Mouse (Mus musculus) ES-E14 (cell line): ENCODE measurements around the gene AL732309.1. TPM values are rescaled to one million over a fixed set of nuclear protein-coding genes. Genes with fewer than 3 reads are reported as not detected.
A peak's percentile ranks its signal among the peaks of the same experiment; 100 is the strongest.

ENCODE experiments used
- DNase-seq: peaks from one replicate; pipeline ENCODE4 v3.0.0-alpha.2; 2013; ENCODE audit warnings: low read depth, low spot score
- H3K27ac ChIP-seq: 2 replicates; pipeline ENCODE4 v1.5.1; 2012; ENCODE audit warnings: low read depth, mild to moderate bottlenecking, low read length, moderate library complexity, mixed read lengths; ENCODE audit not compliant: poor library complexity, insufficient read depth, severe bottlenecking
- H3K36me3 ChIP-seq: 2 replicates; pipeline ENCODE4 v1.6.1; 2012; ENCODE audit warnings: mild to moderate bottlenecking, low read length, moderate library complexity, mixed read lengths; ENCODE audit not compliant: control insufficient read depth, poor library complexity, insufficient read depth, severe bottlenecking
- H3K4me1 ChIP-seq, 2 experiments: fragments of 150-350 bp in 1 of 2; sonication (generic) in 1 of 2; 2 replicates each; pipeline ENCODE4 v1.6.1; 2012; ENCODE audit warnings: low read length in 2 of 2, mild to moderate bottlenecking in 1 of 2, mixed read lengths in 1 of 2; ENCODE audit not compliant: control insufficient read depth in 2 of 2, insufficient read depth in 2 of 2, poor library complexity in 1 of 2
- H3K4me3 ChIP-seq, 2 experiments: fragments of 150-350 bp in 1 of 2; sonication (generic) in 1 of 2; 2 replicates each; pipeline ENCODE4 v1.5.1; 2012; ENCODE audit warnings: low read length in 2 of 2, low read depth in 1 of 2, mild to moderate bottlenecking in 1 of 2, mixed read lengths in 1 of 2; ENCODE audit not compliant: insufficient read depth in 1 of 2, poor library complexity in 1 of 2, severe bottlenecking in 1 of 2
- H3K9ac ChIP-seq: 2 replicates; pipeline ENCODE4 v1.6.1; 2012; ENCODE audit warnings: low read depth, mild to moderate bottlenecking, low read length, mixed read lengths; ENCODE audit not compliant: poor library complexity, insufficient read depth, severe bottlenecking
- H3K9me3 ChIP-seq: fragments of 150-350 bp; sonication (generic); 2 replicates; pipeline ENCODE4 v1.6.1; 2012; ENCODE audit warnings: low read depth, mild to moderate bottlenecking, low read length; ENCODE audit not compliant: control insufficient read depth, insufficient read depth
- CHD2 ChIP-seq: IDR thresholded peaks from 2 replicates; pipeline ENCODE4 v1.6.1; 2014; ENCODE audit warnings: mild to moderate bottlenecking, low read depth, low read length, inconsistent platforms
- HCFC1 ChIP-seq: IDR thresholded peaks from 2 replicates; pipeline ENCODE4 v1.6.1; 2012; ENCODE audit warnings: low read length, inconsistent platforms, borderline replicate concordance; ENCODE audit not compliant: insufficient read depth
- MAFK ChIP-seq: IDR thresholded peaks from 2 replicates; pipeline ENCODE4 v1.6.1; 2014; ENCODE audit warnings: mild to moderate bottlenecking, low read depth, low read length, inconsistent platforms; ENCODE audit not compliant: insufficient read depth
- ZC3H11A ChIP-seq: IDR thresholded peaks from 2 replicates; pipeline ENCODE4 v1.6.1; 2012; ENCODE audit warnings: low read depth, mild to moderate bottlenecking, inconsistent platforms, low read length, borderline replicate concordance
- ZNF384 ChIP-seq: IDR thresholded peaks from 2 replicates; pipeline ENCODE4 v1.6.1; 2012; ENCODE audit warnings: low read depth, low read length, inconsistent platforms
- in situ Hi-C, 2 experiments: fragments of 600-800 bp; cut with MboI; formaldehyde crosslinking; loops; one replicate each; pipeline ENCODE4 v1.15.1; 2025; ENCODE audit warnings: low sequenced_read_pairs in 2 of 2, inconsistent platforms in 1 of 2; ENCODE audit not compliant: unreplicated experiment in 2 of 2
- total RNA-seq: library from RNA; depleted of rRNA; stranded (reverse); fragments of 300-350 nt; gene quantifications from 2 replicates; pipeline ENCODE4 v1.2.3, GENCODE M21; 2012

The AL732309.1 gene
- total RNA-seq, 1 experiment: 14.5 TPM

GRCm38 (mm10) chr2:25240310-25240709, 6.4 kb downstream of the AL732309.1 start:
- no peak for DNase-seq
- H3K4me3 ChIP-seq: peak overlapping the region in 1 of 2 experiments; percentile 9; a peak in 2 of 4 replicates
- H3K36me3 ChIP-seq: no peaks in the 10 kb centered on the region; the same call in 1 of the 2 replicates
- H3K27ac ChIP-seq: 0 out of 2 replicates have a peak overlapping the region, but pooled peaks have one; percentile 26
- H3K9ac ChIP-seq: peak overlapping the region; percentile 27; the same call in 1 of the 2 replicates
- peaks cover 11 to 41% of the 10 kb centered on the region in 2 experiments for H3K4me1 ChIP-seq
- TF ChIP-seq ZC3H11A: no peak
- in situ Hi-C loops: no loop called here
- no peaks in the 10 kb centered on the region for H3K9me3 ChIP-seq

GRCm38 (mm10) chr2:25239766-25240165, 6.9 kb downstream of the AL732309.1 start:
- no peak for TF ChIP-seq HCFC1
- TF ChIP-seq MAFK: no peak
- TF ChIP-seq ZNF384: no peak
- TF ChIP-seq CHD2: no peak
- TF ChIP-seq ZC3H11A: no peak
- no peak for DNase-seq
- Histone ChIP-seq H3K27ac (no peak overlapping the region), H3K9ac (no peak overlapping the region), H3K9me3 (no peaks in the 10 kb centered on the region), H3K4me3 (no peak overlapping the region), H3K36me3 (no peaks in the 10 kb centered on the region), H3K4me1 (peaks cover 11 to 42% of the 10 kb centered on the region in 2 experiments)
- in situ Hi-C loops: no loop called here

GRCm38 (mm10) chr2:25238106-25238505, 8.6 kb downstream of the AL732309.1 start:
- H3K4me1 ChIP-seq: peaks cover 11 to 40% of the 10 kb centered on the region in 2 experiments
- no peak overlapping the region for H3K27ac ChIP-seq
- no peaks in the 10 kb centered on the region for H3K9me3 ChIP-seq
- no peak overlapping the region for H3K4me3 ChIP-seq
- DNase-seq: no peak
- in situ Hi-C loops: no loop called here
- no peaks in the 10 kb centered on the region for H3K36me3 ChIP-seq
- H3K9ac ChIP-seq: no peak overlapping the region
- TF ChIP-seq CHD2 (no peak), ZNF384 (no peak), HCFC1 (no peak), ZC3H11A (no peak), MAFK (no peak)

- DNase-seq: no peak
- no peak overlapping the region for H3K9ac ChIP-seq
- no peaks in the 10 kb centered on the region for H3K36me3 ChIP-seq
- H3K4me1 ChIP-seq: peaks cover 11 to 36% of the 10 kb centered on the region in 2 experiments
- TF ChIP-seq HCFC1: no peak
- no peak for TF ChIP-seq ZC3H11A
- no peak for TF ChIP-seq CHD2
- H3K27ac ChIP-seq: no peak overlapping the region
- no peak overlapping the region for H3K4me3 ChIP-seq
- H3K9me3 ChIP-seq: no peaks in the 10 kb centered on the region
- in situ Hi-C loops: no loop called here
Measured at GRCm38 (mm10) chr2:25237522-25237921, 9.1 kb downstream of the AL732309.1 start.

- Histone ChIP-seq H3K9me3 (no peaks in the 10 kb centered on the region), H3K4me3 (no peak within 1 kb of the TSS), H3K4me1 (peaks cover 11 to 39% of the 10 kb centered on the region in 2 experiments), H3K9ac (no peak within 1 kb of the TSS), H3K27ac (no peak within 1 kb of the TSS), H3K36me3 (no peaks in the 10 kb centered on the region)
- DNase-seq: no peak
- in situ Hi-C loops: no loop called here
- TF ChIP-seq HCFC1 (no peak), MAFK (no peak), CHD2 (no peak)
Measured at GRCm38 (mm10) chr2:25236614-25237013, 10.0 kb downstream of the AL732309.1 start, which contains the start of gene Rnf224. Gene Rnf224, minus strand, starts transcription at chr2:25236787.
